Mouse (Mus musculus) heart, embryonic 11.5 days (tissue): ENCODE measurements around the gene Cyp2c37. TPM values are rescaled to one million over a fixed set of nuclear protein-coding genes. Genes with fewer than 3 reads are reported as not detected.
"Not testable (repeated sequence)": the region's sequence is repeated elsewhere in the genome, so short reads cannot be mapped to it uniquely, and the experiment has no call there.

ENCODE experiments used
- ATAC-seq: fragments of 200-750 bp; cut with Nextera tagmentation; replicated peaks from 2 replicates; pipeline ENCODE4 v1.8.0; 2017; ENCODE audit warnings: moderate library complexity; ENCODE audit not compliant: insufficient number of reproducible peaks, low FRiP score, low TSS enrichment
- H3K27ac ChIP-seq: fragments of 300-500 bp; sonication (generic); 2 replicates; pipeline ENCODE4 v1.5.1; 2014; ENCODE audit warnings: mild to moderate bottlenecking, low read depth, low read length
- H3K27me3 ChIP-seq: fragments of 300-500 bp; sonication (generic); 2 replicates; pipeline ENCODE4 v1.6.1; 2014; ENCODE audit warnings: mild to moderate bottlenecking, low read length, mixed read lengths; ENCODE audit not compliant: control insufficient read depth, insufficient read depth
- H3K36me3 ChIP-seq: fragments of 300-500 bp; sonication (generic); 2 replicates; pipeline ENCODE4 v1.6.1; 2014; ENCODE audit warnings: mild to moderate bottlenecking, low read length, moderate library complexity, mixed read lengths; ENCODE audit not compliant: control insufficient read depth, insufficient read depth
- H3K4me1 ChIP-seq: fragments of 300-500 bp; sonication (generic); 2 replicates; pipeline ENCODE4 v1.6.1; 2014; ENCODE audit warnings: low read length; ENCODE audit not compliant: control insufficient read depth, insufficient read depth
- H3K4me2 ChIP-seq: fragments of 300-500 bp; sonication (generic); 2 replicates; pipeline ENCODE4 v1.6.1; 2014; ENCODE audit warnings: mild to moderate bottlenecking, moderate library complexity
- H3K4me3 ChIP-seq: fragments of 300-500 bp; sonication (generic); 2 replicates; pipeline ENCODE4 v1.5.1; 2014; ENCODE audit warnings: low read depth, low read length
- H3K9ac ChIP-seq: fragments of 300-500 bp; sonication (generic); 2 replicates; pipeline ENCODE4 v1.6.1; 2014; ENCODE audit warnings: mild to moderate bottlenecking, low read depth, low read length, moderate library complexity
- H3K9me3 ChIP-seq: fragments of 300-500 bp; sonication (generic); replicated peaks from 2 replicates; pipeline ENCODE4 v1.6.1; 2016; ENCODE audit warnings: low read length; ENCODE audit not compliant: control insufficient read depth
- WGBS: fragments of 180-500 bp; shearing (Covaris S2); extraction: QIAGEN DNeasy Blood & Tissue Kit; methylation state at CpG from one replicate; pipeline ENCODE4 v1.1.7; 2014; ENCODE audit not compliant: insufficient replicate concordance; 5-methylcytosine and 5-hydroxymethylcytosine counted together
- polyA plus RNA-seq: library from polyadenylated mRNA; unstranded; fragments of >200 nt; fragmentation: Nextera tagmentation; extraction: Ambion mirVana; gene quantifications from 2 replicates; pipeline ENCODE4 v1.2.1, GENCODE M21; 2014

The Cyp2c37 gene
- not detected in 2 replicates for polyA plus RNA-seq

DNA sequence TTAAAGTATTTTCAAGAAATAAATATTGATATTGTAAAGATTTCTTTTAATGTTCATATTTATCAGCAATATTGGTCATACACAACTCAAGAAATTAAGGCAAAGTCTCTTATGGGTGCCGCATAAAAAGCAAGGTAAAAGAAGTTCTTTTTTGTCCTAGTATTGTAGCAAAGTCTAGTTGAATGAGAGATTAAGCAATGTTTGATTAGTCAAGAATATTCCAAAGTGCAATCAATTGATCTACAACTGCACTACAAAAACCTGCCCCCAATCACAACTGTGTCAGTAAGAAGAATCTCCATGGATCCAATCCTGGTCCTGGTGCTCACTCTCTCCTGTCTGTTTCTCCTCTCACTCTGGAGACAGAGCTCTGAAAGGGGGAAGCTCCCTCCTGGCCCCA lies at the start of gene Cyp2c37:
Gene Cyp2c37, plus strand, starts transcription at position 285 of the 400 bp plus-strand sequence.
- not testable (repeated sequence) for ATAC-seq, H3K4me3 ChIP-seq, H3K4me1 ChIP-seq, H3K36me3 ChIP-seq, H3K27ac ChIP-seq, H3K9me3 ChIP-seq, H3K27me3 ChIP-seq, H3K4me2 ChIP-seq, H3K9ac ChIP-seq
- WGBS = 98% methylated on average over 1 of the region's 1 CpGs

DNA sequence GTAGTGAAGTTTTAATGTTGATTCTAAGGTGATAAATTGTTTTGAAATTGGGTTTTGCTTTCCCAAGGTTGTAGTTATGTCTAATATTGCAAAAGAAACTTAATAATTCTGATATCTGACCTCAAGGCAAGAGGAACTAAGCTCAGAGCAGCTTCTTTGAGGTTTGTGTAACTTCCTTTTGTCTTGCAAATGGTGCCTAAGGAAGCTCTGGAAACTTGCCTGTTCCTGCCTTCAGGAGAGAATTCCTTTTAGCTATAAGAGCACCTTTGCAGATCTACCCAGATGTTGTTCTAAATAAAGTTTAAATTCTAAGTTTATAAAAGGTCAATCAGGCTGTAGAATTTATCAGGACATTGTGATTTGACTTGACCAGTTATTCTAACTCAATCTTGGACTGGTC lies 31.4 kb upstream of the Cyp2c37 start:
- H3K4me1 ChIP-seq, H3K4me3 ChIP-seq, H3K9ac ChIP-seq, ATAC-seq, H3K4me2 ChIP-seq, H3K27ac ChIP-seq, H3K27me3 ChIP-seq, H3K36me3 ChIP-seq, H3K9me3 ChIP-seq: not testable (repeated sequence)

DNA sequence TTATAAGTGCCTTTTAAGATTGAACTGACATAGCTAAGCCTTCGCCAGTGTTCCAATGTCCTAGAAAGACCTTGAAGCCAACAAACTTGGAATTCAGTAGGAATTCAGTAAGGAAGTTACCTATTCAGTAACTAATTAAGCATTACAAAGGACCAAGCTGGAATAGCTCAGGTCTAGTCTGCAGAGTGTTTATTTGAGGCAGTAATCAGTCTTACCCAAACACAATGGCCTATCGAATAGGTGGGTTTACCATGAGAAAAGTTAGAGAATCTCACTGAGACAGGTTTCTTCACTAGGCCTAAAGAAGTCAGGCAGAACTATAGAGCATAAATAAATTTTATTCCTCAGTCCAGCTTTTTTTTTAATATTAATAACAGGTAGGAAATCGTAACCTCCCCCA lies 21.1 kb upstream of the Cyp2c37 start:
- not testable (repeated sequence) for H3K4me3 ChIP-seq, H3K4me1 ChIP-seq, H3K9ac ChIP-seq, H3K4me2 ChIP-seq, H3K36me3 ChIP-seq, H3K27me3 ChIP-seq, H3K9me3 ChIP-seq, ATAC-seq, H3K27ac ChIP-seq
- 80% methylated on average over 3 of the region's 3 CpGs for WGBS

DNA sequence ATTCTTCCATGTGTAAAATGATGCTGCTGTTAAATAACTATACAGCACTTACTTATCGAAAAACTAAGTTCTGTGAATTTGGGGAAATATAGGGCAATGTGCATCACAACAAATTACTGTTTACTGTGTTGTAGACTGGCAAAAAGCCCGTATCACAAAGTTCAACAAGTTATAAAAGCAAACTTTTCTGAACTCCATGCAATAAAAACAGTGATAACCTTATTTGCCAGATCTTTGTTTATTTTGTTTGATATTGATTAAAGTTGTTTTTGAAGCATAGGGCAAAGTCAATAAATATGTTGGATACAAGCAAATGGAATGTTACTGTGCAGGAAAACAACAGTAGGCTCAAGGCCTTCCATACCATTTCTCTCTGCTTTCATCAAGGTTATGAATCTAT lies 2.8 kb upstream of the Cyp2c37 start:
- Histone ChIP-seq H3K9ac (no peak overlapping the region), H3K4me1 (no peaks in the 10 kb centered on the region), H3K27ac (no peak overlapping the region), H3K27me3 (no peaks in the 10 kb centered on the region), H3K4me3 (no peak overlapping the region), H3K9me3 (no peaks in the 10 kb centered on the region), H3K36me3 (no peaks in the 10 kb centered on the region), H3K4me2 (no peak overlapping the region)
- WGBS = 60% methylated on average over 2 of the region's 2 CpGs
- ATAC-seq = no peak

Other genes starting within 250 kb of the Cyp2c37 start
- not detected in 2 replicates for gene Cyp2c40, start 179.6 kb upstream of the Cyp2c37 start, polyA plus RNA-seq
- gene Cyp2c69, start 105.6 kb upstream of the Cyp2c37 start, polyA plus RNA-seq = not detected in 2 replicates
- gene Cyp2c54, start 81.4 kb downstream of the Cyp2c37 start, polyA plus RNA-seq = not detected in 2 replicates
- not detected in 2 replicates for gene Cyp2c50, start 97.3 kb downstream of the Cyp2c37 start, polyA plus RNA-seq
- gene Cyp2c70, start 194.9 kb downstream of the Cyp2c37 start, polyA plus RNA-seq = not detected in 2 replicates